Mouse (Mus musculus): ENCODE results near the gene Rere. TPM values are rescaled to one million over a fixed set of nuclear protein-coding genes. Genes with fewer than 3 reads are reported as not detected.
A peak's percentile ranks its signal among the peaks of the same experiment; 100 is the strongest.
"Not testable (repeated sequence)": the region's sequence is repeated elsewhere in the genome, so short reads cannot be mapped to it uniquely, and the experiment has no call there.

The Rere gene
- total RNA-seq, 2 experiments from 2014 or later: 108 to 117 TPM

- DNase-seq (ENCODE audit: low spot score in 2 of 2): peak; percentile 62 to 63
Measured at GRCm38 (mm10) chr4:150250549-150251422, 30.7 kb upstream of the Rere start.

- no peak for DNase-seq (ENCODE audit: low spot score in 2 of 2)
Measured at GRCm38 (mm10) chr4:150254416-150254815, 27.0 kb upstream of the Rere start.

GRCm38 (mm10) chr4:150255181-150255580 lies 26.3 kb upstream of the Rere start:
- DNase-seq (ENCODE audit: low spot score in 2 of 2): no peak

DNA sequence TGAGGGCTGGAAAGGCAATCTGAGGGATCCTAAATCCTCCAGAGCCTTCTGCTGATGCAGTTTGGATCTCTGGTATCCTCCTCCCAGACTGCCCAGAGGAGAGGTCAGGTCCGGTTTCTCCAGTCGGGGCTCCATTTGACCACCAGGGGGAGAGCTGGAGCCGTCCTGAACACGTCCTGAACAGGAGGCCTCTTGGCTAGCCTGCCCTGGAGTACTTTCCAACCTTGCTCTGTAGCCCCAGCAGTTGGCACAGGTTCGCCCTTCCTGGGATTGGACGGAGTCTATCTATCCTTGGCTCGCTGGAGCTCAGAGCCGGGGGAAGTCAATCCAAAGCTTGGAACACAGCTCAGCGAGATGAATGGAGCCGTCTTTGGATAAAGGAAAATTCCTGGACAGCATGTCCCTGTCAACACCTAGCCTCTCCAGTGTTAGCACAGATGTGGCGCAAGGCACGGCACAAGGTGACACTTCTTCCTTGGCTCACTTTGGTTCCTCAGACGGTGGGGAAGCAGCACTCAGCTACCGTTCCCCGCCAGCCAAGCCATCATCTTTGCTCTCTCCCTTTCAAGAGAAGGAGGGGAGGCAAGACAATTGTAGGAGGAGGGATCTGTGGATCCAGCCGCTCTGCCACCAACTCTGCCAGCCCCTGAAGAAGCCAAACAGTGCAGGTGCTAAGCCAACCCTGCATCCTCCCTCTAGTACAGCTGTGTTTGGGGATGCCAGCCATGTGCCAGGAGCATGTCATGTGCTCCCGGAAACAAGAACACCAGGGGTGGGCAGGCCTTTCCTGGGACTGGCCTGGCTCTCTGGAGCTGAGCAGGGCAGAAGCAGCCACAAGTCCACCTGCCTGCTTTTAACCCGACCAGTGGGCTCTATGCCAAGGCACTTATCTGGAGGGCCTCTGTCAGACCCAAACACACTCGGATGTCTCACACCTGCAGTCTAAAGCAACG lies 23.9 kb upstream of the Rere start:
- peak; percentile 85 to 88 for DNase-seq (ENCODE audit: low spot score in 2 of 2)

GRCm38 (mm10) chr4:150258388-150258787 lies 23.1 kb upstream of the Rere start:
- DNase-seq (ENCODE audit: low spot score in 2 of 2): no peak

DNA sequence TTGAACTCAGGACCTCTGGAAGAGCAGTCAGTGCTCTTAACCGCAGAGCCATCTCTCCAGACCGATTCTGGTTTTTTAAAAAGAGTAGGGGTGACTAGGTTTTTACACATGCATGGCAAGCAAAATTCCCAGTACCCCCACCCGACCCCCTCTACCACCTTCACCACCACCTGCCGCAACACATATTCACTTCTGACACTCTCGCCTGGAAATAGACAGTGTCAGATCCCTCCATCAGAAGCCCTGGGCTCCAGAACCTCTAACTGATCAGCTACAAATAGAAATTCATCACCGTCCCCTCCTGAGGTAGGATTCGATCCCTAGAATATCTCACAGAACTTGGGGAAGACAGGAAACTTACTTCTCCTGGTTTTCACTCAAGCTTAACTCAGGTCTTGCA lies 21.9 kb upstream of the Rere start:
- DNase-seq (ENCODE audit: low spot score in 2 of 2): no peak

GRCm38 (mm10) chr4:150260111-150260510 lies 21.3 kb upstream of the Rere start:
- no peak for DNase-seq (ENCODE audit: low spot score in 2 of 2)

GRCm38 (mm10) chr4:150260745-150261144 lies 20.7 kb upstream of the Rere start:
- no peak for DNase-seq (ENCODE audit: low spot score in 2 of 2)

- DNase-seq (ENCODE audit: low spot score in 2 of 2): no peak
Measured at GRCm38 (mm10) chr4:150262301-150262700, 19.1 kb upstream of the Rere start.

DNA sequence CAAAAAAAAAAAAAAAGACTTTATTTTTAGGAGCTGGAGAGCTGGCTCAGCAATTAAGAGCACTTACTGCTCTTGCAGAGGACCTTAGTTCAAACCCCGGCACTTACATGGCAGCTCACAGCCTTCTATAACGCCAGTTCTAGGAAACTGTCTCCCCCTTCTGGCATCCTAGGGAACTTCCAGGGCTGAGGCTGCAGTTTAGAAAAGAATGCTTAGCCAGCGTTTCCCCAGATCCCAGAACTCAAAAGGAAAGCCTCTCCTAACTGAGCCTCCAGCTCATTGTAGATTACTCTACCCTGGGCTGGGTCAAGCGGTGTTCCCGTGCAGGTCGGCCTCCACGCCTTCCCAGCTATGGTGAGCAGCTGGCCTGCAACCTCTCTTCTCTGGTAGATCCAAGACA lies 16.5 kb upstream of the Rere start:
- DNase-seq (ENCODE audit: low spot score in 2 of 2): no peak

GRCm38 (mm10) chr4:150265471-150265870 lies 16.0 kb upstream of the Rere start:
- no peak for DNase-seq (ENCODE audit: low spot score in 2 of 2)

DNA sequence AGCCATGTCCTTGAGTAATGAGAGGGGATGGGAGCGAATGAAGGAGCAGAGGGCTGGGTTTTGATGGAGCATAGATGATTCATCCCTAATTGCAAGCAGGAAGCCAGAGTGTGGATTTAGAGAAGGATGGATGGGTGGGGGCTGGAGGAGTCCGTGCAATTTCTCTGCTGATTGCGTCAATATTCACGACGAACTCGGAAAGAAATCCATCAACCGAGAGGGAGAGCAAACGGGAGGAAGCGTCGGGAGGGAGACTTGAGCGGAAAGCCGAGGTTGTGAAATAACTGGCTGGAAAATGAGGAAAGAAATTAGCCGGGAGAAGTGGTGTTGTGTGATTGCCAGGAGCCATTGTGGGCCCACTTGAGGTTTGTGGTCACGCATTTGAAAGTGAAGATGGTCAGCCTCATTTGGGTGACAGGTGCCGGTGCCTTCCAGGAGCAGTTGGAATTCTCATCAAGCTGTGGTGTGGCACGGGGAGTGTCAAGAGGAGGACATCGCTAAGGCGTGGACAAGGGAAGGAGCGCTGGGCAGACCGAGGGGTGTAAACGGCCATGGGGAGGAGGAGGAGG lies 14.7 kb upstream of the Rere start:
- no peak for DNase-seq (ENCODE audit: low spot score in 2 of 2)

- no peak for DNase-seq (ENCODE audit: low spot score in 2 of 2)
Measured at GRCm38 (mm10) chr4:150268674-150269653, 12.5 kb upstream of the Rere start.

- no peak for DNase-seq (ENCODE audit: low spot score in 2 of 2)
Measured at GRCm38 (mm10) chr4:150269679-150270078, 11.8 kb upstream of the Rere start.

- DNase-seq (ENCODE audit: low spot score in 2 of 2): not testable (repeated sequence)
Measured at GRCm38 (mm10) chr4:150270718-150271117, 10.7 kb upstream of the Rere start.

- peak; percentile 51 for DNase-seq (ENCODE audit: low spot score in 2 of 2)
Measured at GRCm38 (mm10) chr4:150272725-150273124, 8.7 kb upstream of the Rere start.

DNA sequence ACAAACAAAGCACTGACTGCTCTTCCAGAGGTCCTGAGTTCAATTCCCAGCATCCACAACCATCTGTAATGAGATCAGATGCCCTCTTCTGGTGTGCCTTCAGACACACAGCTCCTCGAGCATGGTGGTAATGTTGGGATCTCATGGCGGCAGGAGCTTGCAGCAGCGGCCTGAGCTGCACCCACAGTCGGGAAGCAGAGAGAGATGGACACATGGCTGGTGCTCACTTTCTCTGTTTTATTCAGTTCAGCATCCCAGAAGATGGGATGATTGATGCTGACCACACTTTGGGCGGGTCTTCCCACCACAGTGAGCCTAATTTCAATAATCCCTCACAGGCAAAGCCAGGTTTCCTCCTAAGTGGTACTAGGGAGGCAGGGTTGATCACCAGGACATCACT lies 5.9 kb upstream of the Rere start:
- no peak for DNase-seq (ENCODE audit: low spot score in 2 of 2)

GRCm38 (mm10) chr4:150279336-150279735 lies 2.1 kb upstream of the Rere start:
- DNase-seq (ENCODE audit: low spot score in 2 of 2): not testable (repeated sequence)

- DNase-seq (ENCODE audit: low spot score in 2 of 2): no peak
Measured at GRCm38 (mm10) chr4:150280002-150280401, 1.4 kb upstream of the Rere start.

DNA sequence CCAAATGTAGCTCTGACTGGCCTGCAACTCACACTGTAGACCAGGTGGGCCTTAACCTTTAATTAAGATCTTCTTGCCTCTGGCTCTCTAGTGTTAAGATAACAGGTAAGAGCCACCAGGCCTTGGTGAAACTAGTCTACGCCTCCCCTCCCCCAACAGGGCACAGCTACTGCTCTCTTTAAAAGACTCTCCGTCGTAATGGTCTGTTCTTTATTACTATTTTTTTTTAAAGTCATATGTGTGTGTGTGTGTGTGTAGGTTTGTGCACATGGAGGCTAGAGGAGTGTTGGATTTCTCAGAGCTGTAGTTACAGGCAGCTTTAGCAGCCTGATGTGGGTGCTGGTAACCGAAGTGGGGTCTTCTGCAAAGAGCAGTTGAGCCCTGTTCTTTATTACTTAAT lies 987 bp upstream of the Rere start:
- DNase-seq (ENCODE audit: low spot score in 2 of 2): no peak
